Mouse (Mus musculus): ENCODE data around the gene Gm10203. TPM values are rescaled to one million over a fixed set of nuclear protein-coding genes. Genes with fewer than 3 reads are reported as not detected.

Gm10203 gene
- polyA plus RNA-seq, 1 experiment: not detected

DNA sequence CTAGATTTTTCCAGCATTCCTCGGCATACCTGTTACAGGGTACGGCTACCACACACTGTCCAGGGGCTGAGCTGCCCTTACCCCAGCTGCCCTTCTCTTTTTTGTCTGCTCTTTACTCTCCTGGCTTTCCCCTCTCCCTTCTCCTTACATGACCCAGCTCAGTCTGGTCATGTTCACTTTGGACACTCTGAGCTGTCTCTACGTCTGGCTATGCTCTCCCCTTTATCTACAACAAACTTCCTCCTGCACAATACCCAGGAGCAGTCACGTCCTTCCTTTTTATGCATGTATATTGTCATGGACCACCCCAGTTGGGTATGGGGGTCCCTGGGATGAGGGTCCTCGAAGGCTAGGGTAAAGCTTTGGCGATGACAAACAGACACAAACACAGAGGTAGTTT lies 5.7 kb downstream of the Gm10203 start:
- no peak for DNase-seq
- 80% methylated on average over 6 of the region's 6 CpGs for WGBS
- no peak for TF ChIP-seq CTCF (IDR thresholded peaks at IDR 0.05; ENCODE audit: borderline replicate concordance, insufficient read depth, low read depth, low read length)
- TF ChIP-seq POLR2A (IDR thresholded peaks at IDR 0.05; ENCODE audit: borderline replicate concordance, insufficient read depth, low read length): no peak
- Histone ChIP-seq H3K27ac (ENCODE audit: insufficient read depth, low read length) (no peak overlapping the region), H3K4me1 (ENCODE audit: control insufficient read depth, insufficient read depth, low read length) (no peaks in the 10 kb centered on the region), H3K4me3 (replicated peaks; ENCODE audit: insufficient read depth, low read depth, low read length) (no peak overlapping the region), H3K27me3 (ENCODE audit: control insufficient read depth, insufficient read depth, low read length) (no peaks in the 10 kb centered on the region)

DNA sequence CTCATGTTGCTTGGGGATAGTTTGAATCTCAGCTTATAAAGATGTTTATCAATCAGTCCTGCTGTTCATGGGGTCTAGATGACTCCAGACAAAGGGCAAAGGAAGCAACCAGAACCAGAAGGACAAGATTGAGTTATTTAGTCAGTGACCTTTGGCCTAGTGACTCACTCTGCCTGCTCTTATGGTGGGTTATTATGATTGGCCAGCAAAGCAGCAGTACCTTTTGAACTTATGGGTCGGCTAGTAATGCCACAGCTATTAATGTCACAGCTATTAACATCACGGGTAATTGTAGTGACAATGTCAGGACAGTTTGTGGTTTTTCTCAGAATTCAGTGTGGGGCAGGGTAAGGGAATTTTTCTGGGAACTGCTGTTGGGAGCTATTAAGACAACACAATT lies 8.0 kb downstream of the Gm10203 start:
- Histone ChIP-seq H3K4me3 (replicated peaks; ENCODE audit: insufficient read depth, low read depth, low read length) (no peak overlapping the region), H3K27me3 (ENCODE audit: control insufficient read depth, insufficient read depth, low read length) (no peaks in the 10 kb centered on the region), H3K4me1 (ENCODE audit: control insufficient read depth, insufficient read depth, low read length) (no peaks in the 10 kb centered on the region), H3K27ac (ENCODE audit: insufficient read depth, low read length) (no peak overlapping the region)
- no peak for TF ChIP-seq CTCF (IDR thresholded peaks at IDR 0.05; ENCODE audit: borderline replicate concordance, insufficient read depth, low read depth, low read length)
- TF ChIP-seq POLR2A (IDR thresholded peaks at IDR 0.05; ENCODE audit: borderline replicate concordance, insufficient read depth, low read length): no peak
- WGBS: 80% methylated on average over 2 of the region's 2 CpGs
- no peak for DNase-seq

DNA sequence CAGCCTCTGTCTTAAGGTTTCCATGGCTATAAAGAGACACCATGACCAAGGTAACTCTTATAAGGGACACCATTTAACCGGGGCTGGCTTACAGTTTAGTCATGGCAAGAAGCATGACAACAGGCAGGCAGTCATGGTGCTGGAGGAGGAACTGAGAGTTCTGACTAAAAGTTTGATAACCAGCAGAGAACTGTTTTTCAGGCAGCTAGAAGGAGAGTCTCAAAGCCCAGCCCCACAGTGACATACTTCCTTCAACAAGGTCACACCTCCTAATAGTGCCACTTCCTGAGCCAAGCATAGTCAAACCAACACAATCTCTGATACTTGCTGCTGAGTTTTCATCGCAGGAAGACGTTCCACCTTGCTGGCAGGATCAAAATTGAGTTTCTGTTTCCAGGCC lies 9.0 kb downstream of the Gm10203 start:
- no peaks in the 10 kb centered on the region for H3K27me3 ChIP-seq (ENCODE audit: control insufficient read depth, insufficient read depth, low read length)
- TF ChIP-seq CTCF (IDR thresholded peaks at IDR 0.05; ENCODE audit: borderline replicate concordance, insufficient read depth, low read depth, low read length) (no peak), POLR2A (IDR thresholded peaks at IDR 0.05; ENCODE audit: borderline replicate concordance, insufficient read depth, low read length) (no peak)
- H3K4me3 ChIP-seq (replicated peaks; ENCODE audit: insufficient read depth, low read depth, low read length): no peak overlapping the region
- 87% methylated on average over 3 of the region's 3 CpGs for WGBS
- no peaks in the 10 kb centered on the region for H3K4me1 ChIP-seq (ENCODE audit: control insufficient read depth, insufficient read depth, low read length)
- no peak for DNase-seq
- no peak overlapping the region for H3K27ac ChIP-seq (ENCODE audit: insufficient read depth, low read length)

DNA sequence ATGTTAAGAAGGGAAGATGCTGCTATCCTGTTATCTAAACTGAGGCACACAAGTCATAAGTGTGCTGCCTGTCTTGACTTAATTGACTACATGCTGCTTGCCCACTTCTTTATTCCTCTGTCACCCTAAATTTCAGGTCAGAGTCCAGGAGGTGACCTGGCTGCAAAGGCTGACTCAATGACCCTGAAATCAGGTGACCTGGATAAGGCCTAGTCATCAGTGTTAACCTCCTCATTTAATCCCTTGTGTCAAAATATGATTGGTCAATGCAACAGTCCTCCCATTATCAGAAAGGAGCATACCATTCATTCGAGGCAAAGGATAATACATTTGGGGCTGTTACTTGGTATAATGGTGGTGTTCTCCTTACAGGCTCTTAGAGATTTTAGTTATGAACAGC lies 9.5 kb downstream of the Gm10203 start, which contains the start of gene Etfbkmt:
Etfbkmt (plus strand) TSS at position 379 of the 400 bp plus-strand sequence.
- H3K4me1 ChIP-seq (ENCODE audit: control insufficient read depth, insufficient read depth, low read length): no peaks in the 10 kb centered on the region
- no peak for DNase-seq
- WGBS: 71% methylated on average over 1 of the region's 1 CpGs
- TF ChIP-seq POLR2A (IDR thresholded peaks at IDR 0.05; ENCODE audit: borderline replicate concordance, insufficient read depth, low read length) (no peak), CTCF (IDR thresholded peaks at IDR 0.05; ENCODE audit: borderline replicate concordance, insufficient read depth, low read depth, low read length) (no peak)
- H3K27me3 ChIP-seq (ENCODE audit: control insufficient read depth, insufficient read depth, low read length): no peaks in the 10 kb centered on the region
- H3K4me3 ChIP-seq (replicated peaks; ENCODE audit: insufficient read depth, low read depth, low read length): no peak within 1 kb of the TSS
- no peak within 1 kb of the TSS for H3K27ac ChIP-seq (ENCODE audit: insufficient read depth, low read length)

DNA sequence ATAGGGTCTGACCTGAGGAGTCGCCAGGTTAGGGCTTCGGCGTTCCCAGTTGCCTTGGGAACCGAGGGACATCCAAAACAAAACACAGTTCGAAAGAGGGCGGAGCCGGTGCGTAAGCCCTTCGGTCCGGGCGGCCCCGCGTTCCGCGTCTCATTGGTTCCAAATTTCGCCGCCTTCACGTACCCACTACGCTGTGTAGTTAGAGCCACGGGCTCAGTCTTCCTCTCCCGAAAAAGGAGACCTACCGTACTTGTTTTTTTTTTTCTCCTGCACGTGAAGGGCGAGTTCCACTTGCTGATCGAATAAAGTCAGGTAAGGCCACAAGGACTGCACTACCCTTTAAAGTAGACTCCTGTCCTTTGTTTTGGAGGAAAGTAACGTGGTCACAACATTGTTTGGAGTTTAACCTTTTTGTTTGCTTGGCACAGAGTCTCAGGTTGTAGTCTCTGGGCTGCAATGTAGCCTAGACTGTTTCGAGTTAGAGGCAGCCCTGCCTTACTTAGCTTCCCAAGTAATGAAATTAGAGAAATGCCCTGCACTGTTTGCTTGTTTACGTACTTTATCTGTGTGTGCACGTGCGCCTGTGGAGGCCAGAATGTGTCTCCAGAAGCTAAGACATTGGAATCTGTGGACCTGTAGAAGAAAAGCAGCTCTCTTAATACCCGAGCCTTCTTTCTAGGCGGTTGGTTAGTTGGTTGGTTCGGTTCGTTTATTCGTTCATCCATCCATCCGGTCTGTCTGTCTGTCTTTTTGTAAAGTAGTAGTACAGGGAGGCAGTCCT lies 11.6 kb downstream of the Gm10203 start:
- DNase-seq: peak; percentile 69 to 74
- Histone ChIP-seq H3K27ac (ENCODE audit: insufficient read depth, low read length) (no peak overlapping the region), H3K4me3 (replicated peaks; ENCODE audit: insufficient read depth, low read depth, low read length) (peak overlapping the region; percentile 65), H3K4me1 (ENCODE audit: control insufficient read depth, insufficient read depth, low read length) (no peaks in the 10 kb centered on the region), H3K27me3 (ENCODE audit: control insufficient read depth, insufficient read depth, low read length) (no peaks in the 10 kb centered on the region)
- TF ChIP-seq CTCF (IDR thresholded peaks at IDR 0.05; ENCODE audit: borderline replicate concordance, insufficient read depth, low read depth, low read length) (no peak), POLR2A (IDR thresholded peaks at IDR 0.05; ENCODE audit: borderline replicate concordance, insufficient read depth, low read length) (no peak)
- 4% methylated on average over 36 of the region's 36 CpGs for WGBS

DNA sequence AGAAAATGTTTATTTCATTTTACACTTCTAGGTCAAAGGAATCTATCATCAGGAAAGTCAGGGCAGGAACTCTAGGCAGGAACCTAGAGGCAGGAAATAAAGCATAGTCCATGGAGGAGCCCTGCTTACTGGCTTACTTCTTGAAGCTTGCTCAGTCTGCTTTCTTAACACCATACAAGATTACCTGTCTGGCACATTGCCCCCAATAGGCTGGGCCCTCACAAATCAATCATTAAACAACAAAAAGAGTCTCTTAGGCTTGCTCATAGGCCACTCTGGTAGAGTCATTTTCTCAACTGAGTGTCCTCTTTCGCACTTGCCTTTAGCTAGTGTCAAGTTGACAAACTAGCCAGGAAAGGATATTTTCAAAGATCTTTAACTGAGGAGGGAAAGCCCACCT lies 15.2 kb downstream of the Gm10203 start:
- TF ChIP-seq CTCF (IDR thresholded peaks at IDR 0.05; ENCODE audit: borderline replicate concordance, insufficient read depth, low read depth, low read length) (no peak), POLR2A (IDR thresholded peaks at IDR 0.05; ENCODE audit: borderline replicate concordance, insufficient read depth, low read length) (no peak)
- no peak for DNase-seq
- 100% methylated on average over 1 of the region's 1 CpGs for WGBS
- Histone ChIP-seq H3K4me1 (ENCODE audit: control insufficient read depth, insufficient read depth, low read length) (no peaks in the 10 kb centered on the region), H3K4me3 (replicated peaks; ENCODE audit: insufficient read depth, low read depth, low read length) (no peak overlapping the region), H3K27me3 (ENCODE audit: control insufficient read depth, insufficient read depth, low read length) (no peaks in the 10 kb centered on the region), H3K27ac (ENCODE audit: insufficient read depth, low read length) (no peak overlapping the region)

DNA sequence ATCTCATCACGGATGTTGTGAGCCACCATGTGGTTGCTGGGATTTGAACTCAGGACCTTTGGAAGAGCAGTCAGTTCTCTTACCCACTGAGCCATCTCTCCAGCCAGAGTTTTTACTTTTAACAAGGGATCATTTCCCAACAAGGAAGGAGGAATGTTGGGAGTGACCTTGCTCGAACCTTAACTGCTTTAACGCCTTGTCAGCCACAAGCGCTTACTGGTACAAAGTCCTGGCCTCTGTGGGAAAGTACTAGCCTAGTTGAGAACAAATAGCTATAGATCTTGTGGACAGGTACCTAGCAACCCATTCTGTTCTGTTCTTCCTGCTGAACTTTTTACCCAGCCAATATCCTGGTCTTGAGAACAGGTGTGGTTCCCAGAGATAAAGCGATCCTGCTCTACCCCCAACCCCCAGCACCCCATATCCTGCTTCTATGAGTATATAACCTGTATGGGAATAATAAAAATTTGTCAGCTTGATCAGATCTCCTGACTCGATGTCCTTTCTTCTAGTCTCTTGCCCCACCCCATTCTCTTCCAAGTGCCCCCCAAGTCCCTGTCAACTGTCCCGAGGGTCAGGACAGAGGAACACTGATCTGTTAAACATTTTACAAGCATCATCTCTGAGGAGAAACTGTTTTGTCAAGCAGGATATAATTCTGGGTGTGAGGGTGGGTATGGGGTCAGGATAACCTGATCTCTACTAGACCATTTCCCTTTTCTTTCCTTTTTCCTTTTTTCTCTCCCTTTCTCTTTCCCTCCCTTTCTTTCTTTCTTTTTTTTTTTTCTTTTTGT lies 18.7 kb downstream of the Gm10203 start:
- Histone ChIP-seq H3K27me3 (ENCODE audit: control insufficient read depth, insufficient read depth, low read length) (no peaks in the 10 kb centered on the region), H3K4me3 (replicated peaks; ENCODE audit: insufficient read depth, low read depth, low read length) (no peak overlapping the region), H3K4me1 (ENCODE audit: control insufficient read depth, insufficient read depth, low read length) (no peaks in the 10 kb centered on the region), H3K27ac (ENCODE audit: insufficient read depth, low read length) (no peak overlapping the region)
- TF ChIP-seq POLR2A (IDR thresholded peaks at IDR 0.05; ENCODE audit: borderline replicate concordance, insufficient read depth, low read length) (no peak), CTCF (IDR thresholded peaks at IDR 0.05; ENCODE audit: borderline replicate concordance, insufficient read depth, low read depth, low read length) (no peak)
- DNase-seq: no peak
- WGBS: 94% methylated on average over 7 of the region's 7 CpGs
